Mouse (Mus musculus) telencephalon, adult 2 months (tissue): ENCODE measurements around the gene Pola1.
A peak's percentile ranks its signal among the peaks of the same experiment; 100 is the strongest.

Experiments used
- DNase-seq: peaks from one replicate; pipeline ENCODE4 v3.0.0-alpha.2; 2011; ENCODE audit warnings: low read depth, low spot score

Pola1 gene

DNA sequence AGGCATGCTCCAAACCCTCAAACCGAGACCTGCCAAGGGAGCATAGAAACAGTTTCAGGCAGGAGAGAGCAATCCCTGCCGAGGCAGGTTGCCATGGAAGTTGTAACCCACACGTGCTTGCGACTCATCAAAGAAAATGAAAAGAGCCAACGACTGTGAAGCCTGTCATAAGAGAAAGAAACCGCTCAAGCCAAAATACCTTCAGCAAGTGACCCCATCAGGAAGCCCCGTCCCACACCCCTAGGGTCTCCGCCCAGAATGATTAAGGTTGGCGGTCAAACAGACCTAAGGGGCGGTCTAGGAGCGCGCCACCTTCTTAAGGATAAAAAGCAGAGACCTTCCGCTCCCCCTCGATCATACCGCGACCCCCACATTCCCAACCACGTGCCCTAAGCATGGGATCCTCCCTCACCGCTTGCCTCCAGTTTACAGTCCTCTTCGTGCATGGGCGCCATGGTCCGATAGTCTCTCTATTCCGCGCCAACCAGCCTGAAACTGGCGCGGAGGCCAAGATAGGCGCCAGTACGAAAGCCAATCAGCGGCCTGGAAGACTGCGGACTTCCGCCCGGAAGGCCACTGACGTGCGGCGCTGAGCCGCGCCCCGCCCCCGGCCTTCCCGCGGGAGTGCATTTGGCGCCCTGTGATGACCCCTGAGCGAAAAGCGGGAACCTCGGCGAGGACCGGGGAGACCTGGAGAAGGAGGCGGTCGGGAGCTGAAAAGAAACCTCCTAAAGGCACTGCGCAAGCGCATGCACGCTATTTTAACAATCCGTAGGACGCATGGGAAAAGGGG lies at the start of gene Pola1:
Pola1 (minus strand) TSS at position 499 of the 793 bp plus-strand sequence.
- DNase-seq, result peak; percentile 69

DNA sequence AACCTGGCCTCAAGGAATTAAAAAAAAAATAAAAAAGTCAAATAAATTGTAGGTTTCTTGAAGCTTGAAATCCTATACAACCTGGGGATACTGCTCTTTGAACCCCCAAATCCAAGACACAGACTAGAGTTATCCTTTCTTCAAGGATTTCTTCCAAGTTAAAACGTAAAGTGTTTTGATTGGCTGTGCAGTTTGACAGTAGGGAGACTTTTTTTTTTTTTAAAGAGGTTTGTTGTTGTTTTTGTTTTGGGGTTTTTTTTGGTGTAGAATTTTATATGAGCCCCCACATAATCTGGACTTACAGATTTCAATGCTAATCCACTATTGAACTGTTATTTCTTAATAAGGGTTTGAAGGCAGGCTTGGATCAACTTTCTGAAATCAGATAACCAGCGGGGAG lies 44.3 kb upstream of the Pola1 start:
- no peak for DNase-seq

DNA sequence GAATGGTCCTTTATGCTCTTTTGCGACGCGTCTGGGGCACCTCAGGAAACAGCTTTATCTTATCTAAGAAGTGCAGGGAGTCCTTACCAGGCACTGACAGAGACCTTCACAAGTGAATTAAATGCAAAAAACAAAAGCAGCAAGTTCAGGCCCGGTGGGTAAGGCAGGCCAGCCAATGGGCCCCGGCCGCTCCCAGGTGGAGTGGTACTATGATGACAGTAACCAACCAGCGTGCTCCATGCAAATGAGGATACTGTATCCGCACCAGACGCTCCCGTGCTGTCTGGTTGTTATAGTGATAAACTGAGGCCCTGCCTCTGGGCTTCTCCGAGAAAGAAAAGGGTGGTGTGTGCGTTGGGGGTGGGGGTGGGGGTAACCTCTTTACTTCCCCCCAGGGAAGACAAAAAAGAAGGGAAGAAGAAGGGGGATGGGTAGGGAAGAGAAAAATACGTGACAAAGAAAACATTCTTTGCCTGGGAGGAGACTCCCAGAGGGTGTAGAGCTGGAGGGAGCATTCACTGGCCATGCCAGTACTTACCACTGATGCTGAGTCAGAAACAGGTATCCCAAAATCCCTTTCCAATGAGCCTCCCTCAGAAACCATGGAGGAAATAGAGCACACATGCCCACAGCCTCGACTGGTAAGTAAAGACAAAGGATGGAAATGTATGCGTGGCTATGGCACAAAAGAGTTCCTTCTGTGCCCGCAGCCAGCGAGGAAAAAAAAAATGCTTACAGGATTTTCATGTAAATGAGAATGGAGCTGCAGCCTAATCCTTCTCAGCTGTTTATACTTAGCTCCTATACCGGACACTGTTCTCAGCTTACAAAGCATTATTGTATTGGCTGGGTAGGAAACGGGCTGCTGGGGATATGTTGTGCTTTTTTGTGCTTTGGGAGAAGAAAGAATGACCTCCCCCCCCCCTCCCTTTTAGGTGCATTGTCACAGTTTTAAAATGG lies 43.2 kb upstream of the Pola1 start:
- DNase-seq, result peak; percentile 58

DNA sequence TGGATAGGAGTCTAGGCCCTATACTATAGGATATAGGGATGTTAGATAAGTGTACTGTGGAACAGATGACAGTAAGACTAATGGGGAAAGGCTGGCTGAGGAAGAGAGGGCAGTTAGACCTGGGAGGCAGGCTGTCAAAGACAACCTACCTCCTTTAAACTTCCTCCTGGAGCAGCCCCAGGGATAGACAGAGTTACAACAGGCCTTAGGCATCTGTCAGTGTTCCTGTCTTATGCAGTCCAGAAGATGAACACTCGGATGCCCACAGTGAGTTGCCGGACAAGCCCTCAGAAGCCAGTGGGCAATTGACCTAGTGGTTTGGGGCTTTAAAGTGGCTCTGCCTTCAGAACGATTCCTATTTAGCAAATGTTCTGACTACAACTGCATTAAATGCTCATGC lies 42.5 kb upstream of the Pola1 start:
- no peak for DNase-seq

DNA sequence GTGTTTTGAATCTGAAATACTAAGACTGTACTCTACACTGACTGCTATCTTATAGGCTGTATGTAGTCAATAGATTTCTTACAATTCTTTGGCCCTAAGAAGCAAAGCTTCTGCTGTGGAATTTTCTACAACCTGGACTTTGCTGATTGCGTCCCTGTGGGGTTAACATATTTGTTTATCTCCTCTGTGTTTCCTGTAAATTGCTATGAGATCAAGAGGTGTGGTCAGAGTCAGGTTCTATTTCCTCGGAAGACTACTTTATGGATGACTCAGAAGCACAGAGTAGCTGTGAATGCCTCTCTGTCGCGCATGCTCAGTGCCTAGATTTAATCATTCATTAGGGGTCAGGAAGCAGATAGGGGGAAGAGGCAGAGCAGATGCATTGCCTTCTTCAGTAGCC lies 32.8 kb upstream of the Pola1 start:
- no peak for DNase-seq

DNA sequence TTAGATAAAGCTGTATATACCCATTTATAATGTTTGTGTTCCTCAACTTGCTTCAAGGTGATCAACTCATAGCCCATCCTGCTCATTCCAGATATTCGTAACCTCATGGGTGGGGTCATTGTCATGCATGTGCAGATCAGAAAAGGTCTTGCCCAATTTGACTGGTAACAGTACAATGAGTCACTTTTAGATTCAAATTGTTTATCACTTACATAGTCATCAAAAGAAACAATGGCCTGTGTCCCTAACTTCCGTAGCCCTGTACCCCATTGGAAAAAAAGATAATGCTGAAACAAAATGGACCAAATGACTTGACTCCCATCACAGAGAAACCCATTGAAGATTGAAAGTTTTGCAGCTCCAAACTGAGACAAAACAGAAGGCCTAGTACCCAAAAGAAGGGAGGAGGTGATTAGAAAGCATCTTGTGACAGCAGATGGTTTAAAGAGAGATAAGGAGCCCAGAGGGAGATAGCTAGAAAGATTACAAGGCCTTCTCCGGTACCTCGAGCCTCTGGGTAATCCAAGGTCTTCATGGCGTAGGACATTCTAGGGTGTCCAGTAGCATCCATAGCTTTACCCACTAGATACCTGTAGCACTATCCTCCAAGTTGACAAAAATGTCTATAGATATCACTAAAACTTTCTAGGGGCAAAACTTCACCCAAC lies 32.1 kb upstream of the Pola1 start:
- no peak for DNase-seq

DNA sequence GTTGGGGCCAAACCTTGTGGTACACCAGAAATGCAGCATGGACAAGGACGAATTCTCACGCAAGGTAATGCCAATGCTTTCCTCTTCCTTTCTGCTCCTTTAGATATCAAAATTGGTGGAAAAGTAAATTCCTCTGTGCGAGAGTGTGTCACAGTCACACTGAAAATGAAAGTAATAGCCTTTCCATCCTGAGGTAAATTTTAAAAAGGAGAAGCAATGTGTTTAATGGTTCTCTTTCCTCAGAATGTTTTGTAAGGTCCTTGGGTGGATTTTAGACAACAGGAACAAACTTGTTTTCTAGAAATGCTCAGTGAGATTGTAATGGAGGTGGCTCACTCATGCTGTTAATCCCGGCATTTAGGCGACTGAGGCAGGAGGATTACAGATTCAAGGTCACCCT lies 23.2 kb upstream of the Pola1 start:
- DNase-seq, result no peak

DNA sequence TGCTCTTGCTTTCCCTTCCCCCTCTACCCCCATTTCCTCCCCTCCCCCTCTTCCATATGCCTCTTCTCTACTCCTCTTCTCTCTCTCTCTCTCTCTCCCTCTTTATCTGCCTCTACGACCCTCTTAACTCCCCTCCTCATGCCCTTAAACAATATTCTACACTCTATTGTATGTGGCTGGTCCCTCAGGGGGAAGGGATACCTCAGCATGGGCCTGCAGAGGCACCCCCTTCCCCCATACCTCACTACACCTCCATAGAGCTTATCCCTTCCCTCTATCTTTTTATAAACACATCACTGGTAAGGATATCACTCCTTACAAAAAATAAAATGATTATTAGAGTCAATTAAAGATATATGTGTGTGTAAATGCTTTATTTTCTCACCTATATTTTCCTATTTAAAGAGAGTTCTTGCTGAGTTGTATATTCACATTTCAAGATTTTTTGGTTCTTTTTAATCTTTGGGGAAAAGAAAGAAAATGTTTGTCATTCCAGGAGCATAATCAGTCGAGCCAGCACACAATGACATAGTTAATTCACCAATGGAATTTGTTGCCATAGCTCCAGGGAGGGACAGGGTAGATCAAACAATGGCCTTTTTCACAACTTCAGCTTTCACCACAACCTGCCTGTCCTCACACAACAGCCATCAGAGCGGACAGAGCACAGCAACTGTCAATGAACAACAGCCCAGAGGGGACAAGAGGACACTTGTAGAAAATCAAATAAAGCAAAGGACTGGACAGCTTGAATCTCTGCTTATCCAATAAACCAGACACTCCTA lies 22.5 kb upstream of the Pola1 start, which contains the start of gene Pcyt1b:
Pcyt1b (plus strand) TSS at position 646 of the 785 bp plus-strand sequence.
- no peak for DNase-seq

DNA sequence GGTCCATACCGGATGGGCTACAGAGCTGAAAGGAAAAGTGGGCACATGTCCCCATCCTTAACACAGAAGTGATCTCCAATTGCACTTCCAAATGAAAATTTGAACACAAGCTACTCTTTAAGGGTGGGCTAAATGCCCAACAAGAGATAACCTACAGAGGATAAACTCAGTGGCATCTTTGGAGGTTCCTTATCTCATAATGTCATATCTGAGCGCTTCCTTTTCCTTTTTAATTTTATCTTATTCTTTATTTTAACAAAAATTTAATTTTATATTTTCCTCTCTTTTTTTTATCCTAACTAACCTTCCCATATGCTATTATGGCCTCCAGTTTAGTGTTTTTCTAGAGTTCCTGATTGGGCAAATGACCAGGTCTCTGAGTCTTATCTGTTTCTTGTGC lies 18.8 kb upstream of the Pola1 start:
- no peak for DNase-seq

DNA sequence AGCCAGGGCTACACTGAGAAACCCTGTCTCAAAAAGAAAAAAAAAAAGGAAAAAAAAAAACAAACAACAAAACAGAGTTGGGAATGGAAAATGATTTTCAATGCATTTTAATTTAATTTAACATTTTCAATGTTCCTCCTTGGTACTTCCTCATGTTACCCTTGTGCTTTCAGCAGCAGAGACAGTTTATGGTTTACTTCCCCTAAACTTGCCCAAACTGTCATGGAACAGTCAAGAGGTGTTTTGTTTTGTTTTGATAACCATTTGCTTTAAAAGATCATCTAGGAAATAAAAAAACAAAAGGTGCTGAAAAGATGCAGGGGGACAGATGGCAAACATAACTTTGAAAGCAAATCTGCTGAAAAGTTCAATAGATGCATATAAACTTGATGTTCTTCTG lies 12.1 kb upstream of the Pola1 start:
- DNase-seq, result no peak

DNA sequence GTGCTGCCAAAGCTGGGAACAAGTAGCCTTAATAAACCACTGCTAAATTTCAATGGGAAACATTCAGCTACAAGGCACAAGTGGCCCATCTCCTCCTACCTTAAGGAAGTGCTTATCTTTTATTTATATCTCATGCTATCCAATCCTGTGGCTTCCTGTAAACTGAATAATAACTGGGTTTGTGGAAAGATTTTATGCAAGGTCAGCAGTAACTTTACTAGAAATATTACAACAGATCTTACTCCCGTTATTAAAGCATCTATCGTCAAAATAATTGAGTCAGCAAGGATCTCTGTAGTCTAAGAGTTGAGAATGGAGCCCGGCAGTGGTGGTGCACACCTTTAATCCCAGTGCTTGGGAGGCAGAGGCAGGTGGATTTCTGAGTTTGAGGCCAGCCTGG lies 11.6 kb upstream of the Pola1 start:
- no peak for DNase-seq

DNA sequence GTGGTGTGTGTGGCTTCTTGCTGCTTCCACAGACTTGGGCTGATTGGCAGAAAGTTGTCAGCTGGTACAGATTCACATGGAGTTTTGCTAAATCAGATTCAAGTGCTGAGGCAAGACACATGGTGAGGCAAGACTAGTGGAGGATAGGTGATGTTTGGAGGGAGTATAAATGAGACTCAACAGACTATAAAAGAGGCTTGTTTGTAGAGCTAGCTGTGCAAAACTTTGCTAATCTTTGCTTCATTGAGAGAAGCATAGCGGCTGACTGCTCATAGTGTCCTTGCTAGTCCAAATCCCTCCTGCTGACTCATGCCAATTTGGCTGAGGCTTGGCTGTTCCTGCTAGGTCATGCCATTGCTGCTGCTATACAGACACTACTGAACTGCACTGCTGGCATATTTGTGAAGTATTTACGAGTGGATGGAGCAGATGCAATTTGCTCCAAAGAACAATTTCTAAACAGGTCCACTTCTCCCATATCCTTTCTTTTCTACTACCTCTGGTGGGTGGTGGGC lies 3.0 kb upstream of the Pola1 start:
- no peak for DNase-seq

DNA sequence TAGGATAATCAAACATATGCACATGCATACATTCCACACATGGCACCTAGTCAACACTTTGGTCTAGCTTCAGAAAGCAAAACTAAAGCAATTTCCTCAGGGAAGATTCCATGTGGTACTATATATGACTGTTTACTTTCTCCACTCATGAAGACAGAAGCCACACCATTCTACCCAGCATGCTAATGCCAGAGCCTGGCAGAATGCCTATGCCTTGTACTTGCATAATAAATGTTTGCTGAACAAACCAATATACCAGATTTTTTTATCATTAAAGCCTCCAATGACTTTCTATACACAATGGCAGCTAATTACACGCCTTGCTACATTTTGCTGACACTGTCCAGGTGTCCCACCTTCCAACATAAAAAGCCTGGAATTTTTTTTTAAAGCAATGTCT lies 1.7 kb downstream of the Pola1 start:
- no peak for DNase-seq

DNA sequence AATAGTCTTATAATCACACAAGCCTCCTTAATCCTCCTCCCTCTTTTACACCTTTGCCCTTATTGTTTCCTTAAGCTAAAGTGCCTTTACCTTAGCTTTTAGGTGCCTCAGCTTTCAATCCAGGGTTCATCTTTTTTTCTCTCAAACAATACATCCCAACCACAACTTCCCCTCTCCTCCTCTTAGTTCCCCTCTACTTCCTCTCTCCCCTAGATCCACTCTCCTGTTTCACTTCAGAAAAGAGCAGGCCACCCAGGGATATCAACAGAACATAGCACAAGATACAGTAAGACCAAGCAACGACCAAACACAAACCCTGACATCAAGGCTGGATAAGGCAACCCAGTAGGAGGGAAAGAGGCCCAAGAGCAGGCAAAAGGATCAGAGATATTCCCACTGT lies 29.7 kb downstream of the Pola1 start:
- DNase-seq, result no peak

DNA sequence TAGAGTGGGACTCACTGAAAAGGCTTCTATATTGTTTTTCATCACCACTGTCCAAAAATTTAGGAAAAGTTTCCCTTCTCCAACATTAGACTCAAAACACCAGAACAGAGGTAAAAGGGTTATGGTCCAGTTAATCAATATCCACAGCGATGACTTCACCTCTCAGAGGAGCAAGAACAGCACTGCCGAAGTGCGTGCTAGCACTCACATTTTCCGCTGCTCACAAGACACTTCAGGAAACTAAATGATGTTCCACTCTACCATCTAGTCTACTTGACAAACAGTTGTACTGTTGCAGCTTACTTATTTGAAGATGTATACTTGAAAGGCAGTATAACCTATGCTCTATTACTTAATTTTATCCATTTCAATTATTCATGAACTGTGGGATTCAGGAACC lies 37.7 kb downstream of the Pola1 start:
- no peak for DNase-seq

DNA sequence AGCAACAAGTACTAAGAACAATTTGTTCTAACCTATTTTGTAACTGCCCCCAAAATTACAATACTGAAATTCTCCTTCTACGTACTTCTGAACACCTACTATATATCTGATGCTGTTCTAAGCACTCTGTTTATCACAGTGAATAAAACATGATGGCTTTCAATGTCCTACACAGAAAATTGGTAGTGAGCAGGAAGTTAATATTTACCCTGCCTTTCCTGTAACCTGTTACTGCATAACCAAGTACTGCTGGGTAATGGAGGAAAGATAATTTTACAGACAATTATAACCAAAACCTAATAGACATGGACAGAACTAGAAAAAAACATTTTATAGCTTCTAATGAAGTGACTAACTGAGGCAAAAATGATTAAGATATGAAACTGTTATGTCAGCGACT lies 51.0 kb downstream of the Pola1 start:
- DNase-seq, result no peak

DNA sequence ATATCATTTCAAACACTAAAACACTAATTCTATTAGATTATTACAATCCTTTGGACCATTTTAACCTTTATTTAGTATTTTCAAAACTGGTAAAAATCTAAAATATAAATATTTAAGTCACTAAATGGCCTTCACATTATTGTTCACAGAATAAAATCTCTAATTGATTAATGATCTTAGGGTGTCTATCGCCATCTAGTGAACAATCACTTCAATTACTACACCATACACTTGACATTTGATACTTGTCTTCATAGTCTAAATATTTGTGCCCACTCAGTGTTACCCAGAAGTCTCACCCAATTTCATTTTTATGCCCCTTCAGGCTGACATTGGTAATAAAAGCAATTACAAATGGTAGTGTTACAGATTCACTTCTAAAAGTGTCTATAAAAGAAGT lies 74.8 kb downstream of the Pola1 start:
- DNase-seq, result no peak

DNA sequence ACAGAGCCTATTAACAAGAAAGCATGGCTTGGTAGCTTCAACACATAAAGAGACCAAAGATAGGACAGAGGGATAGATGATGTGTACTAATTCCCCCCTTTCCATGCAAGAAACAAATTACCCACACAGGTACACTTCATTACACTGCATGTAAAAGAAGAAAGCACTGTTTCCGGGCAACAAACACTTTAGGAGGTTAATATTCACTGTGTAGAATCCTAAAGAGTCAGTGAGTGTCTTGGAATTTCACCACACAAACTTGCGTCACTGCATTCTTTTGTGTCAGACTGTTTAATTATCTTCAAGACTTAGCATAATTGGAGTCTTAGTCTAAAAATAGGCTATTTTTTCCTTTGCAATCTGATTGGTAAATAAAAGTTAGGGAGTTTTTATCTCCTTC lies 92.2 kb downstream of the Pola1 start:
- DNase-seq, result no peak

DNA sequence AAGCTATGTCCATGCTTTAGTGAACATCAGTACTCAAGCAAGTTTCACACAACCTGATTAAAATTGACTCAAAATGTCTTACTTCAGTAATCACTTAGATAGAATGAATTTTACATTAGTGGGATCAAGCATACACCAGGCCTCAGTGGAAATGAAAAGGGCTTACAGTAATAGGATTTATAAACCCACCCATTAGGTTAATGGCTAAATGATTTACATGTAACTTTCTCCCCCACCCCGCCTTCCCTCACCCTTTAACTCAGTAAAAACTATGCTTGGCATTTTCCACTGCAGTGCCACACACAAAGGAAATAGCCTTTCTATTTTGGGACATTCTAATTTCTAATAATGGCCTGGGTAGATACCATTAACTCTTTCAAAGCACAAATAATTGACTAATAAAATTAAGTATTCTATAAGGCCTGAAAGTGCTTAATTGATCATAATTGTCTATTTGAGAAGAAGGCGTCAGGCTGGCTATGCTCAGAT lies 129.0 kb downstream of the Pola1 start:
- DNase-seq, result no peak

DNA sequence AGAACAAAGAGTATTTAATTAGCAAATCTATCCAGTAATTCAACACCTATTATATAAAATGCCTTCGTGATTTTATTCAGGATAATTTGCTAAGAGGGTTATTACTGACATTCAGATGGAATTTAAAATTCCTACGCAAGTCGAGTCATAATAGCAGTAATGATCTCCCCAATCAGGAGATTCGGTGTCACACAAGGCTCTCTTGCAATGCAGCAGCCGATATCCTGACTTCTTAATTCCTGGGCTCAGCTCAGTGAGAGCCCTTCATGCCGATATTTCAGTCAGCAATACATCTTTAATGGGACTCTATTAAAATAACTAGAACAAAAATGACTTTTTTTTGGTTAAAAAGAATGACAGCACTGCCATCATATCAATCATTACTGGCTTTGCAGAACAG lies 134.4 kb downstream of the Pola1 start:
- DNase-seq, result peak; percentile 4

DNA sequence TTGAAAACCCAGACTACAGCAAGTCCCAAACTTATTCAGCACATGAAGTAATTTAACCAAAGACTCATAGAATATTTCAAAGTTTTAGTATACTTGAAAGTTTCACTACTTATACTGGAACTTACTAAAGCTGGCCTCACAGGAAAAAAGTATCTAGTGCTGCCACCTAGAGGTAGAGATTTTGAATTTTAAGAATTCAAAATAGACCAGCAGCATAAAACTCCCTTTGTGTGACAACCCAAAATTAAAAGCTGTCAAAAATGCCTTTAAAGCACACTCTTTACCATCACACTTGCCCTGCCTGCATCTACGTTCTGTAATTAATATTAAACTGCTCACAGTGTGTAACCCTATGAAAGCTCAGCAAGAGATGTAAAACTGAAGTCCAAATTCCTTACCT lies 166.2 kb downstream of the Pola1 start:
- peak; percentile 11 for DNase-seq
